Mouse (Mus musculus): ENCODE measurements around the gene Tmem56.

Gene Tmem56

DNA sequence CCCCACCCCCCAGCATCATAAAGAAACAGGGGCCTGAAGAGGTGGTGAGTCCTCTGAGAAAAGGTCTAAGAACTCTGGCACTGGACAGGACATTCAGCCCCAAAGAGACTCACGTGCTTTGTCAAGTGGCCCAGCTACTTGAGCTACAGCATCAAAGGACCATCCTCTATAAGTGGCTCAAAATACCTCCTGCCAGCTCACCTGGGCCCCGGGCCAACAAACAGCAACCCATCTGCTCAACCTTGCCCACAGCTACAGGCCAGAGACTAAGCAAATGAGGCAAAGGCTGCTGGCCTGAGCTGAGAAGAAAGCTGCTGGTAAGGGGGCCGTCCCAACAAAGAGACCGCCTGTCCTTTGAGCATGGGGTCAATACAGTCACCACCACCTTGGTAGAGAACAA, 5.3 kb downstream of the Tmem56 start:
- peak; percentile 48 to 69 for DNase-seq

DNA sequence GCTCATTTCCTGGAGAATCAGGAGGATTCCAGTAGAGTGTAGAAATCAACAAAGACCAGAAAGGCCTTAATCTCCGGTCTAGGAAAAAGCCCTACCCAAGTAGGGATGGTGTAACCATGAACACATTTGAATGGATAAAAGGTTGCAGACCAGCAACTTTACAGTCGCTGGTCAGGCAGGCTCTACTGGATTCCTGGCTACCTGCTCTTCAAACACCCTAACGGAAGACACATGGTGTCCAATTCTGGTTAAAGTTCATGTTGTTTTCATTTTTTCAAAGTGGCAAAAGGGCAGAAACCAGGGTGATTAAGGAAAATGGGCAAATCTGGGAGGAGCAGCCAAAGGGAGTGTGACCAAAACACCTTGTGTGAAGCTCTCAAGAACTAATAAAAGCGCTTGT, 5.9 kb downstream of the Tmem56 start:
- DNase-seq: peak; percentile 18 to 49

DNA sequence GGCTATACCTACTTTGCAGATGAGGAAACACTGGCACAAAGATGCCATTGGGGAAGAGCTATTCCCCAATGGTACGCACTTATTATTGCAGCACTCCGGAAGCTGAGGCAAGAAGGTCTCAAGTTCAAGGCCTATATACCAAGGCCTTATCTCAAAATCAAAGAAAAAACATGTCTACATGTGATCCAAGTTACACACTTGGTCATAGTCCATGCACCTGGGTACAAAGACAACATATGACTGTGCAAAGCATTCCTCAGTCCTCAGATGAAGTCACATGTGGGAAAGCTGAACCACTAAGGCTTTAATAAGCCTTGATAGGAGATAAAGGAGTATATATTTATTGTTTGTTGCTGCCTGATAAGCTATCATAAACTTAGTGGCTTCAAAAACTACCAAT, 8.9 kb downstream of the Tmem56 start:
- no peak for DNase-seq

DNA sequence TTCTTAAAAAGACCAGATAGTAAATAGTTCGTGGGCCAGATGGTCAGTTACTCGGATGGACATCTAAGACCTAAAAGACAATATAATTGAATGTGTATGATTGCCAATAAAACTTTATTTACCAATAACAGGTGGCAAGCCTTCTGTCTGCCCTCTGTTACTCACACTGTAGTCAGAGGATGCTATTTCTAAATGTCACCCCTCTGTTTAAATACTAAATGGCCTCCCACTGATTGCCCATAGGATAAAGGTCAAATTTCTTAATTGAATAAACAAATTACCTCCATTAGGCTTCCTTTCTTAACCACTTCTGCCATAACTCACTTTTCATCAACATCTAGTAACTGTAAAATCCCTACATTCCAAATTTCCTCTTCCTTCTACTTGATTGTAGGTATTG, 10.3 kb downstream of the Tmem56 start:
- no peak for DNase-seq

DNA sequence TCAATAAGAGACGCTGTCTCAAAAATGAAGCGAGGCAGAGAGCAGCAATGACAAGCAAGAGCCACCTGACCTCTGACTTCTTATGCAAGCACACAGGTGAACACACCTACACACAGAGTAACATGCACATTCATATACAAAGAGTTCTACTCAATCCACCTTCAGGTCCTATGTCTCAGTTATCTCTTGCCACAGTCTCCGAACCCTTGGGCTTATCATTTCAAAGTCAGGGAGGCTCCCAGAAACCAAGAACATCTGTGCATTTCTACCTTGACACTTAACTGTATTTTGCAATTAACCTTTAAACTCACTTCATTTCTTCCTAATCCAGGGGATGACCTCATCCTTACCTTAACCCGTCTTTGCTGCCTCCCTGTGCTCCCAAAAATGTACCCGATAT, 15.6 kb downstream of the Tmem56 start:
- no peak for DNase-seq

DNA sequence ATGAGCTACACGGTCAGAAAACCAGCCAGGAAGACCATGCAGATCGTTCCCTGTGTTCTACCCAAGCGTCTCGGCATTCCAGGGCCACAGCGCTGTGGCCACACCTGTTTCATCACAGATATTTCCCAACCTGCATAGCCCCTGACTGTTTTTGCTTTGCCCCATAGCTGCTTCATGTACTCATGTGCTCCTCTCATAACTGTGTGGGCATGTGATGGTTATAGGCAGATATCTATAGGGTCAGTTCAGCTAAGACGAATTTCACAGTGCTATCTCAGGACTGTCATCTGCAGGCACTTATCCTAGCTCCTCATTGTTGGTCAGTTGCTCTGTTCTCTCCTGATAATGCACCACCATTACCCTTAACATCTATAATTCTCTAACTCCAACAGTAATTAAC, 18.7 kb downstream of the Tmem56 start:
- DNase-seq: peak in 1 of 2 experiments; percentile 29

DNA sequence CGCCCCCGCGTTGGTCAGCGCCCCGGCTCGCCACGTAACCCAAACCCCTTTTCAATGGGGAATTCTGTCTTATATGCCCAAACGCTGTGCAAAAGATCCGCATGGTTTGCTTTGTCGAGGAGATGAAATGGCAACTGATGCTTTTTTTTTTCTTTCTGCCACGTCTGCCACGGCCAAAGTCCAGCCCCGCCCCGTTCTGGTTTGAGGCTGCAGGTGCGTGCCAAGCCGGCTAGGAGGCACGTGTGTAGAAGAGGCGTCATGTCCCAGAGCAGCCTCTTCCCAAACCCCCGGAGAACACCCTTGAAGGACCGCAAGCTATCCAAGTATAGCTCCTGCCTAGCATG, 19.7 kb downstream of the Tmem56 start:
- peak; percentile 56 to 76 for DNase-seq

DNA sequence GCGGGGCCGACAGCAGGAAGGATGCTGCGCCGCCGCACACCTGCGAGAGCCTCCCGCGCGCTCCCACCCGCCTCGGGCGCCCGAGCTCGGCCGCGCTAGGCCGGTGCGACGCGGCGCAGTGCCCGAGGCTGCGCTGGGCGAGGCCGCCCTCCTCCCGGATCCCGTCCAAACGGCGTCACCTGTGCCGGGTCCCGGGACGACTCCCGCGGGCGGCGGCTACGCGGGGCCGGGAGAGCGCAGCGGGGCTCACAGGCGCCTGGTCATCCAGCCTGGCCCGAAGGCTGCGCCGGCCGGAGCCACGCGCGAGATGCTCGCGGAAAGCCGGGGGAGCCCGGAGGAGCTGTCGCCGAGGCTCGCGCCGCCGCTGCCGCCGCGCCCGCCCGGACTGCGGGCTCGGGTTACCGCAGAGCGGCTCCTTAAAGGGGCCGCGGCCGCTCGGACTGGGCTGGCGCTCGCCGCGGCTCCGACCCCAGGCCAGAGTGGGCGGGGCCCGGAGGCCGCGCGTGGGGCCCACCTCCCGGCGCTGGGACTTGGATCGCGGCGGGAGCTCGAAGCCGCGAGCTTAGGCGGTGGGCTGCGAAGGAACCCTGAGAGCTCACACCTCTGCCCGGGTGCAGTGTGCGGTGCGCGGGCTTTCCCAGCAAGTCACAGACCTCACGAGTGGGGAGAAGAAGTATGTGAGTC, 20.2 kb downstream of the Tmem56 start:
- DNase-seq: peak; percentile 47 to 54

DNA sequence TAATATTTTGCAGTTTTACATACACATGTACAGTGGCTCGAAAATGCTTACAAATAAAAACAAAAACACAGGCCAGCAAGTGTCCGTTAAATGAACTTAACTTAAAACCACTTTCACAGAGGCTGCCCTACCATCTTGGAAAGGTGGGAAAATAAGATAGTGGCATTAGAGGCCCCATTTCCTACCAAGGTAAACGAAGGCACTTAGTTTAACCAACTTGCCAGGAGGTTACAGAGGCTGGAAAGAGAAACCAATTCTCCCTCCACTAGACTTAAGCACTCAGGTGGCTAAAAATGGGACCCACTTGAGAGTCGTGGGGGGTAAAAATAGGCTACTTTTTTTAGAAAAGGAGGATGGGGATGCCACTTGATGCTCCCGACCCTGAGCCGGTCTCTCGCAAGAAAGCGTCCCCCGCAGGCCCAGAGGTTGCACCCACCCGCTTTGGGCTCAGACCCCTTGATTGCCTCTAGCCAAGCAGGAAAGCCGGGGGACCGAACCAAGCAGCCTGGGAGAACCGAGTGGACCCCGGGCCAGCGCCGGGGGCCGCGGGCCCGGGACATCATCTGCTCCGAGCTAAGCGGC, 20.9 kb downstream of the Tmem56 start:
- no peak for DNase-seq

DNA sequence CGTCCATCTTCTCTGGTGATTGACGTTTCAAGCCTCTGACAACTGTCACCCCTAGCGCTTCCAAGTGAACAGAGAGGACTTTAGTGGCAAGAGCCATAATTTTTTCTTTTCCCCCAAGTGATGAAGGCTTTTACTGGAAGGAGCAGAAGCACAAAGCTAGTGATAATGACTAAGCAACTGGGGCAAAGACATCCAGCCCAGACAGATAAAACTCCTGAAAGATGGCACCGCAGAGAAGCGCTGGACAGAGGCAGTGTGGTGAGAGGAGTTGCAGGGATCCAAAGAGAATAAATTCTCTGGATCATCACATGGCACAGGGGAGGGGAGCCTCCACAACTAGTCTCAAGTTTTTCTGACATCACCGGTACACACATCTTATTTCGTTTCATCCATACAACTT, 21.6 kb downstream of the Tmem56 start:
- no peak for DNase-seq

DNA sequence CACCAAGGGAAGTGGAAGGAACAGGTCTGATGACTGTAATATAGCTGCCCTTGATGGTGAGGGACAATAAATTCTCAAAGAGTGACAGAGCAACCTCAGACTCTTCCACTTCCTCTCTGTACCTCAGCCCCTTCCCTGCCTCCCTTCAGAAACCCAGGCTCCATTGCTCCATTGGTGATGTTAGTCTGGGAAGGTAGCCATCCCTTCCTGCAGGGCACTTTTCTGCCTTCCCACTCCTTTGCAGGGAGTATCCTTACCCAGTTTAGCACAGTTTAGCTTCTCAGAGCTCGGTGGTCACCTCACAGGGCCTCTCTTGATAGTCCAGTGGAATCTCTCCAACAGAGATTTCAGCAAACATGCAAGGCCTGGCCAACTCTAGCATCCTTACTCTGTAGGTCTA, 22.1 kb downstream of the Tmem56 start:
- no peak for DNase-seq

DNA sequence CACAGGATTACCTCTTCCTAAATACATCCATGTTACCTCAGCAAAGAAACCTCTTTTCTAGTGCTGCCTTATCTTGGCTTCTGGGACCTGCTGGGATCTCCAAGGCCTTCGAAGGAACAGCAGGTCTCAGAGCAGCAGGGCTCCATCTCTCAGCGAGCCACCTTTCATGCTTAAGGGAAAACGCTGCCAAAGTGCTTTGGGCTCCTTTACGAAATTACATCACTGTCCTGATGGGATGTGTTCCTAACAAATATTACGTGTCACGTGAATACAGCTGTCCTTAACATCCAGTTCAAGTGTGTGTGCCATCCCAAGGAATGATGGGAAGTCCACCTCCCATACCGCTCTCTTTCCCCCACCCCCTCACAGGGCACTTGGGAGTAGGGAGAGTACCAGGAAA, 22.9 kb downstream of the Tmem56 start:
- DNase-seq: no peak

DNA sequence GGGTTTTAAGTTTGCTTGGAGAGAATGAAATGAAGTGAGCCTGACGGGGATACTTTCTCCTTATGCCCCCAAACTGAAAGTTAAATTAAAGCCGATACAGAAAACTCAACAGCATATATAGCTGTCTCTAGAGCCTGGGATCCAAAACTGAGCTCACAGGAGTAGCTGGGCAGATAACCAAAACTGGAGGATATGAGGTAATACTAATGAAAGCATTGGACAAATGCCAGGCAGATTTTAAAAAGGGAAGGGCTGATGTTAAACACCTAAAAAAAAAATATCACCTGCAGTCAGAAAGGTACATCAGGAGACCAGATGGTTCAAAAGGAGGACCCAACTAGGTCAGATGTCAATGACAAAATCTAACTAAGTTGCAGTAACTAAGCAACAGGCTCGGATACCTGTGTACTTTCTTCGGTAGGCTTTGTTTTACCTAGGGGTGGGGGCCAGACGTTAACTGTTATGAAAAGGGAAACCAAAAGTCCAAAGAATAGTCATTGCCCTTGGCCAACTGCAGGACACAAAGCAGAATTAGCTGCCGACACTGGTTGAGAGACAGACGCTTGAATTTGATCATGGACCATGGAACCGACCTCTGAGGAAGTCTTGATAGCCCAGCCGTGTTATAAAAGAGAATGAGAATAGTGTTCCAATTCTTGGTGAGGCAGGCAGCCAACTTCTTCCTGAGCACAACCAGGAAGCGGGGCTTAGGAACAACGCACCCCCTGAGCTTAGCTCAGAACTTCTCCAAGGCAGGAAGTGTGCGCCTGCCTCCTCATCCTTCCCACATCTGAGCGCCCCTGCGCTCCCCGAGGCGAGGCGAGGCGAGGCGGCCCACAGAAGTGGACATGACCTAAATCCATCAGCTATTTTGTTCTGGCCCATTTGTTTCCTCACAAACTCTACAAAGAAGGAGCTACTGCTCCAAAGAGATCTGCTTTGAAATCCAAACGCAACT, 24.1 kb downstream of the Tmem56 start:
- DNase-seq: peak in 1 of 2 experiments; percentile 19

DNA sequence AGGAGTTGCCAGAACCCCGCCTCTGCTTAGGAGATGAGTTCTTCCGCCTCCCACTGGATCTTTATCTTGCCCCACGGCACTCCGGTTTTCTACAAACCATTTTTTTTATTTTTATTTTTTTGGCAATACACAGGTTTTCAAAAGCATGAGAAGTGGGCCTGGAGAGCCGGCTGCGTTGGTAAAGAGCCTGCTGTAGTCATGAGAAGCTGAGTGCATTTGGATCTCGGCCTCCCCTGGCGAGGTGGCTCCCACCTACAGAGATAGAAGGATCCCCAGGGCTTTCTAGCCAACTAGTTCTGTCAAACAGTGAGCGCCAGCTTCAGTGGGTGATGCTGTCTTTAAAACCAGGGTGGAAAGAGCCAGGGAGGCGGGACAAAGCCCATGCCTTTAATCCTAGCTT, 25.5 kb downstream of the Tmem56 start:
- no peak for DNase-seq

DNA sequence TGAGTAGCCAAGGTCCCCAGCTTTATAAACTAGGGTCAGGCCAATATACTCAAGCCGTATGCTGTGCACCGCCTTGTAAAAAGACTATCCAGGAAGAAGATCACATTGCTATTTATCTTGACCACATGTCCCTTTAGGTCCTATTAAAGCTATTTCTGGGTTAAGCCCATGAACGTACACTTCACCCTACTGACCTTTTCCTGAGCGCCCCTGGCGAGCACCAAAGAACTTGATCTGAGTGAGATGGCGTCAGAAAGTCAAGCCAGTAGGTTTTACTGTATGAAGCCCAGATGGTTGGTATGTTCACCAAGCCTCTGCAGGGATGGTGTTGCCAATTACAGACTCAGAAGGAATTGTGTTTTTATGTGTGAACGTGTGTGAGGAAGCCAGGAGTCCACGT, 26.8 kb downstream of the Tmem56 start:
- no peak for DNase-seq

DNA sequence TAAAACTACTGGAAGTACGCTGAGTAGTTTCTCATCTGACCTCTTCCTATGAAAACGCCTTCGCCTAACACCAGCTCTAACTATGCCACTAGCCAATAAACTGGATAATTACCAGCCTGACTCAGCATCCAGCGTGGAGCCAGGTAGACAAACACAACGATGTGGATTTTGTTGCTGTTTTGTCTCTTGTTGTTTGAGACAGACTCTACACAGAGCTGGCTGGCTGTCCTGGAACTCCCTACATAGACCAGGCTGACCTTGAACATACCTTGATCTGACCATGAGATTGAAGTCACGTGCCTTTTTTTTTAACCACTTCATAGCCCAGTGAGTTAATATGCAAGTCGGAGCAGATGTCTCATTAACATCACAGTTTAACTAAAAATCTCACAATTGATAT, 27.4 kb downstream of the Tmem56 start:
- no peak for DNase-seq

DNA sequence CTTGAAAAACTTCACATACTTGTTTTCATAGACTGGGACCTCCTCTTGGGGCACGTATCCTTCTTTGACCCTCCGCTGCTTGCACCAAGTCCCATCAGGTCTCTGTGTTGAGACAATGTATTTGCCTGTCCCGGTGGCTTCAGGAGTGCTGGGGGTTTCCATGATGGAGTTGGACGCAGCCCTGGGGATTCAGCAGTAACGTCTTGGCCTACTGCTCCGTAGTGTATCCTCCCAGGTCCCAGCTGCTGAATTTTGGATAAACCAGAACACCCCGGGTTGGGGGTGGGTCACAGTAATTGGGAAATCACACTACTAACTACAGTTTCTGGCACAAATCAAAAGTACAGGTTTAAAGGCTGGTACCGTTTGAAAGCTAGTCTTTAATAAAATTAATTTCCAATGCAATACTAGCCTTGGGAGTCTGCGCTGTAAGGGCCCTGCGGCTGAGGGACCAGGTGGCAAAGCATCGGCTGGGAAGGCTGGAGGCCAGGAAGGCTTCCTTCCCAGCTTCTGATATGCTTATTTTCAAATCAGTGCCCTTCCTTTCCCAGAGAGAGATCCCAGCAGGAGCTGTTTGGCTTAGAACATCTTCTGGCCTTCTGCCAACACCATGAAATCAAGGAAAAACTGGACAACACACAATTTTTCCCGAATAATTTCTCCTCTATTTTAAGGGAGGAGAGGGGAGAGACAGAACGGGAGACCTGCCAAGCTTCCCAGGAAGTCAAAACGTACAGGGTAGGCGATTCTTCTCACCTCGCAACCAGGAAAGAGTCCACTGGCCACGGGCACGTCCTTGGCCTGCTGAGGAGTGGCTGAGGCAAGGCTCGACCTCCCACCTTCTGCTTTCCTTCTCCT, 32.1 kb downstream of the Tmem56 start:
- DNase-seq: no peak

DNA sequence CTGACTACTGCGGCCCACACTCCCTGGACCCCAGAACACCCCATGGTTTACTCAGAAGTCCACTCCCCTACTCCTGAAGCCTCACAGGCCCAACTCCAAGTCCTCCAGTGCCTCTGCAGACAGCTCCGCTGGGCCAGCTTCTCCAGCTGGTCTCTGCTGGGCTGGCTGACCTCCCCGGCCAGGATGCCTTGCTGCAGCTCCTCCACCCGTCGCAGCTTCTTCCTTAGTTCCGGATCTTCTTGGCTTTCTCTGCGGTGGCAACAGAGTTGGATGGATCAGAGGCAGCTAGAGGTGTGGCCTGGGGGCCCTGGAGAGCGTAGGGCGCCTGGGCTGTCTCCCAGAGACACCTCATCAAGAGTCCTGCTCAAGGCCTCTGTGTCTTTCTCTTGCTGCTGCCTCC, 32.9 kb downstream of the Tmem56 start:
- DNase-seq: peak in 1 of 2 experiments; percentile 10

DNA sequence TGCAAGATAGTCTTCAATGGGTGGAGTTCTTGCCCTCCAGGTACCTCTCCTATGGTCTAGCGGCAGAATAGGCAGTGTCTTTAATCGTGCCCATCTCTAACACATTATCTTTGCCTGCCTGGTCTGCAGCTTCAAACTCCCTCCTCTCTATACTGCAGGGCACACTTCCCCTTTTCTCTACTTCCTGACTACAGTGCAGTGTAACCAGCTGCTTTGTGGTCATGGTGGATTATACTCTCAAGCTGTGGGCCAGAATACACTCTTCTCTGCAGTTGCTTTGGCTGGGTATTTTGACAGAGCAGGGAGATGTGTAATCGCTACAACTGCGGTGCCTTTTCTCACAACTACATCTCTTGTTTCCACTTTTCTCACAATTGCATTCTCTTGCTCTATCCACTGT, 40.0 kb downstream of the Tmem56 start:
- DNase-seq: no peak

DNA sequence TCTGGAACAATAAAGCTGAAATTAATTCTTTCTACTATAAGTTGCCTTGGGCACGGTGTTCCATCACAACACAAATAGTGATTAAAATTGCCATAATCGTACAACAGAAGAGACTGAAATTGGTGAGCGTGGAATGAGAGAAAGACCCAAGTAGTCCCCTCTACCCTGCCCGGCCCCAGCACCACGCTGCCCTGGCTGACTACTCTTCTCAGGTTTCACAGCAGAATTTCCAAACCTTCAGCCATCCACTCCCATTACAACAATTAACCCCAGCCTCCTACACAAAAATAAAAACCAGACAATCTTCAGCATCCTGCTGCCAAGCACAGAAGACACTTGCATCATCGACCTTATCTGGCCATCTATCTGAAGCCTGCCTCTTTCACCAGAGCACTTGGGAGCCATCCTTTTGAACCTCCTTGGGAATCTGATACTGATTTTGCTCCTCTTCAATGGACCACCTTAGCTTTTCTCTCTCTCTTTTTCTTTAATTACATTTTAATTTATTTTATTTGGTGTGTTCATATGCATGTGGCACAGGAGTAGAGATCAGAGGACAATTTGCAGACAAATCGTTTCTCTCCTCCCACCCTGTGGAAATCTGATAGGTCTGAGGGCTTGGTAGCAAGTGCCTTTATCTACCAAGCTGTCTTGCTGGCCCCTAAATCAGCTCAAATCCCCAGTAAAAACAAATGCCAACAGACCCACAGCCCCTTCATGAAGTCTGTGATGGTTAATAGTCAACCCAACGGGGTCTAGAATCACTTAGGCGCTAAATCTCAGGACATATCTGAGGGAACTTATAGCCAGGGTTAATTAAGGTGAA, 40.6 kb downstream of the Tmem56 start:
- no peak for DNase-seq

DNA sequence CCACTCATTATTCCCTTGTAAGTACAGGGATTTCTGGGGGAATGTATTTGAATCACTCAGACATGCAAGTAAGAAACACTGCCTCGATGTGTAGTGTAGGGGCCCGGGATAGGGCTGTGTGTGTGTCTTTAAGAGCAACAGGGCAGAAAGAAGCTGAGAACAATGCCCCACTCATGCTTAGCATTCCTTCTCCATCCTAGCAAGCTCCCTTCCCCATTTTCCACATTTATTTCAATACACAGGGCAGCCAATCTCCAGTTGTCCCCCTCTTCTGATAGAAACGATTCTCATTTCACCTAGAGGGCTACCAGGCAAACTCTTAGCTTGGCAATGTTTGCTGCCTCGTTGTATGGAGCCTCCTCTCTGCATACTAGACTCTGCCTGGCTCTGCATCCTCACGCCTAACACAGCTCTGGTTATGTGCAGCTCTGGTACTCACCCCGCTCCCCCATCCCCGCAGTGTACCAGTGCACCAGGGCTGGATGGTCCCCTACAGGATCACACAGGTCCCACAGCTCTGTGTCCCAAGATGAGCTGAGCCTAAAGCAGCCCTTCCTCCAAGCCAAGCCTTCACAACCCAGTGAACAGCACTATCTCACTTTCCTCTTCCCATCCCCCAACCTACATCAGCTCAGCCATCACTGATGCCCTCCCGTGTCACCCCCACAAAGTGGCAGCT, 42.4 kb downstream of the Tmem56 start:
- DNase-seq: no peak

Data from lung, adult 18-20 months (tissue).